Mouse (Mus musculus) stomach, embryonic 14.5 days (tissue): Measurements from ENCODE around the gene Olfr419. TPM values are rescaled to one million over a fixed set of nuclear protein-coding genes. Genes with fewer than 3 reads are reported as not detected.

Experiments
- ATAC-seq: fragments of 200-750 bp; cut with Nextera tagmentation; 2 replicates; pipeline ENCODE4 v1.8.0; 2017; ENCODE audit warnings: low read depth, moderate TSS enrichment; ENCODE audit not compliant: insufficient number of reproducible peaks, insufficient read depth, low FRiP score
- H3K27ac ChIP-seq: fragments of 300-500 bp; sonication (generic); 2 replicates; pipeline ENCODE4 v1.5.1; 2014; ENCODE audit warnings: mild to moderate bottlenecking, low read length, moderate library complexity, mixed read lengths
- H3K27me3 ChIP-seq: fragments of 300-500 bp; sonication (generic); 2 replicates; pipeline ENCODE4 v1.6.1; 2014; ENCODE audit warnings: low read length, control low read depth, mixed read lengths; ENCODE audit not compliant: control insufficient read depth, insufficient read depth
- H3K36me3 ChIP-seq: fragments of 300-500 bp; sonication (generic); 2 replicates; pipeline ENCODE4 v1.6.1; 2014; ENCODE audit warnings: mild to moderate bottlenecking, control low read depth, low read length, moderate library complexity, mixed read lengths; ENCODE audit not compliant: control insufficient read depth, insufficient read depth
- H3K4me1 ChIP-seq: fragments of 300-500 bp; sonication (generic); 2 replicates; pipeline ENCODE4 v1.6.1; 2014; ENCODE audit warnings: low read length, control low read depth, mixed read lengths; ENCODE audit not compliant: control insufficient read depth, insufficient read depth
- H3K4me2 ChIP-seq: fragments of 300-500 bp; sonication (generic); replicated peaks from 2 replicates; pipeline ENCODE4 v1.6.1; 2014; ENCODE audit warnings: low read depth, low read length, control low read depth
- H3K4me3 ChIP-seq: fragments of 300-500 bp; sonication (generic); 2 replicates; pipeline ENCODE4 v1.5.1; 2014; ENCODE audit warnings: low read depth, low read length, control low read depth
- H3K9ac ChIP-seq: fragments of 300-500 bp; sonication (generic); replicated peaks from 2 replicates; pipeline ENCODE4 v1.6.1; 2014; ENCODE audit warnings: low read depth, mild to moderate bottlenecking, control low read depth, low read length, moderate library complexity, mixed read lengths
- H3K9me3 ChIP-seq: fragments of 300-500 bp; sonication (generic); 2 replicates; pipeline ENCODE4 v1.6.1; 2016; ENCODE audit warnings: low read depth, low read length, control low read depth; ENCODE audit not compliant: control insufficient read depth
- WGBS: fragments of 180-500 bp; shearing (Covaris S2); extraction: QIAGEN DNeasy Blood & Tissue Kit; methylation state at CpG from one replicate; pipeline ENCODE4 v1.1.7; 2014; 5-methylcytosine and 5-hydroxymethylcytosine counted together
- polyA plus RNA-seq: library from polyadenylated mRNA; unstranded; fragments of >200 nt; fragmentation: Nextera tagmentation; extraction: Ambion mirVana; gene quantifications from 2 replicates; pipeline ENCODE4 v1.2.1, GENCODE M21; 2014

The Olfr419 gene
- not detected in 2 replicates for polyA plus RNA-seq

- no peak within 1 kb of the TSS for H3K4me2 ChIP-seq
- no peak within 1 kb of the TSS for H3K27ac ChIP-seq
- H3K36me3 ChIP-seq, result no peaks in the 10 kb centered on the region
- no peak within 1 kb of the TSS for H3K9ac ChIP-seq
- 77% methylated on average over 3 of the region's 3 CpGs for WGBS
- ATAC-seq, result no peak
- H3K9me3 ChIP-seq, result no peaks in the 10 kb centered on the region
- H3K4me3 ChIP-seq, result no peak within 1 kb of the TSS
- no peaks in the 10 kb centered on the region for H3K27me3 ChIP-seq
- H3K4me1 ChIP-seq, result no peaks in the 10 kb centered on the region
Observed at GRCm38 (mm10) chr1:174251961-174252360, at the start of gene Olfr419. TSS of gene Olfr419 (minus strand) at chr1:174252061.

GRCm38 (mm10) chr1:174270643-174271042 lies 18.8 kb upstream of the Olfr419 start:
- H3K27ac ChIP-seq, result no peak overlapping the region
- no peak overlapping the region for H3K4me2 ChIP-seq
- ATAC-seq, result no peak
- H3K4me3 ChIP-seq, result no peak overlapping the region
- no peaks in the 10 kb centered on the region for H3K4me1 ChIP-seq
- H3K9ac ChIP-seq, result no peak overlapping the region
- no peaks in the 10 kb centered on the region for H3K9me3 ChIP-seq
- H3K27me3 ChIP-seq, result no peaks in the 10 kb centered on the region
- 81% methylated on average over 3 of the region's 3 CpGs for WGBS
- no peaks in the 10 kb centered on the region for H3K36me3 ChIP-seq

DNA sequence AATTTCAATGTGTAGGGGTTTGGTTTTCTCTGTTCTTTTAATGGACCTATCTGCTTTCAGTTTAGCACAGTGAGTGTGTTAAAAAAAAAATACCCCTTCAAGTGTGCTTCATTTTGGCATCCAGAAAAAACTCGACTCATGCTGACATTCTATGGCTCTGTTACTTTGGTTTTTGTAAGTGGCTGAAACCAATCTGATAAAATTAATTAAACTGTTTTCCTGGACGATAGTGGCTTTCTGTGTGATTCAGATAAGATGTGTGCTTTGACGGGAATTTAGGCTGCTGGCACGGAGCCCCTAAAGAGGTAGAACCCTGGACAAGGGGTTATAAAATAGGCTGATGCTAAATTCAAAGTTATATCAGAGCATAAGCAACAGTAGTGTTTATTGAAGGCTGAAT lies 17.3 kb upstream of the Olfr419 start:
- Histone ChIP-seq H3K9me3 (no peaks in the 10 kb centered on the region), H3K27ac (no peak overlapping the region), H3K4me1 (no peaks in the 10 kb centered on the region), H3K36me3 (no peaks in the 10 kb centered on the region), H3K27me3 (no peaks in the 10 kb centered on the region), H3K4me3 (no peak overlapping the region), H3K4me2 (no peak overlapping the region), H3K9ac (no peak overlapping the region)
- 69% methylated on average over 4 of the region's 4 CpGs for WGBS
- ATAC-seq, result no peak

GRCm38 (mm10) chr1:174267816-174268215 lies 16.0 kb upstream of the Olfr419 start:
- Histone ChIP-seq H3K36me3 (no peaks in the 10 kb centered on the region), H3K4me3 (no peak overlapping the region), H3K9ac (no peak overlapping the region), H3K4me1 (no peaks in the 10 kb centered on the region), H3K4me2 (no peak overlapping the region), H3K9me3 (no peaks in the 10 kb centered on the region), H3K27ac (no peak overlapping the region), H3K27me3 (no peaks in the 10 kb centered on the region)
- no peak for ATAC-seq
- WGBS, result 85% methylated on average over 4 of the region's 4 CpGs

- no peak for ATAC-seq
- Histone ChIP-seq H3K9me3 (no peaks in the 10 kb centered on the region), H3K4me3 (no peak overlapping the region), H3K36me3 (no peaks in the 10 kb centered on the region), H3K9ac (no peak overlapping the region), H3K27ac (no peak overlapping the region), H3K27me3 (no peaks in the 10 kb centered on the region), H3K4me1 (no peaks in the 10 kb centered on the region), H3K4me2 (no peak overlapping the region)
- 87% methylated on average over 2 of the region's 2 CpGs for WGBS
Observed at GRCm38 (mm10) chr1:174250376-174250775, 1.5 kb downstream of the Olfr419 start.

DNA sequence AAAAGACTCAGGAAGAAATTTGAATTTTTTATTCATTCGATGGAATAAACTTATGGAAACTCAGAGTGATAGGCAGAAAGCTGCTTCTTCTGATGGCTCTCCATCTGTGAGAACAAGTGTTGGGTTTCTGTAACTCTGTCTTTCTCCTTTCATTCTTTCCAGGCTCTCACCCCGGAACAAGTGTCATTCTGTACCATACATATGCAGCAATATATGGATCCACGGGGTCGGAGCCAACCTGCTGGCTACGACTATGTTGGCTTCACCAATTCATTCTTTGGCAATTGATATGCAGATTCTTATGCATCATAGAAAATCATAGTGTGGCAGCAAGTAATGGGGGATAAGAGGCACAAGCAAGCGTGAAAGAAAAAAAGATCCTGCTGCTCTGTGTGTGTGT lies 4.7 kb downstream of the Olfr419 start:
- H3K4me1 ChIP-seq, result no peaks in the 10 kb centered on the region
- H3K27me3 ChIP-seq, result no peaks in the 10 kb centered on the region
- H3K36me3 ChIP-seq, result no peaks in the 10 kb centered on the region
- H3K4me3 ChIP-seq, result no peak overlapping the region
- H3K9ac ChIP-seq, result no peak overlapping the region
- WGBS, result 94% methylated on average over 6 of the region's 6 CpGs
- no peak for ATAC-seq
- H3K4me2 ChIP-seq, result no peak overlapping the region
- no peaks in the 10 kb centered on the region for H3K9me3 ChIP-seq
- H3K27ac ChIP-seq, result no peak overlapping the region

- 83% methylated on average over 1 of the region's 1 CpGs for WGBS
Observed at GRCm38 (mm10) chr1:174246080-174246479, 5.8 kb downstream of the Olfr419 start.

GRCm38 (mm10) chr1:174244621-174245020 lies 7.2 kb downstream of the Olfr419 start:
- H3K9ac ChIP-seq, result no peak overlapping the region
- WGBS, result 68% methylated on average over 2 of the region's 2 CpGs
- no peak overlapping the region for H3K4me3 ChIP-seq
- no peaks in the 10 kb centered on the region for H3K9me3 ChIP-seq
- no peaks in the 10 kb centered on the region for H3K27me3 ChIP-seq
- no peak overlapping the region for H3K4me2 ChIP-seq
- ATAC-seq, result no peak
- no peaks in the 10 kb centered on the region for H3K36me3 ChIP-seq
- H3K27ac ChIP-seq, result no peak overlapping the region
- H3K4me1 ChIP-seq, result no peaks in the 10 kb centered on the region

More at GRCm38 (mm10) chr1:174246080-174246479, 5.8 kb downstream of the Olfr419 start:
- no peaks in the 10 kb centered on the region for H3K36me3 ChIP-seq
- H3K27me3 ChIP-seq, result no peaks in the 10 kb centered on the region
- no peak overlapping the region for H3K4me2 ChIP-seq
- H3K4me1 ChIP-seq, result no peaks in the 10 kb centered on the region
- ATAC-seq, result no peak
- H3K4me3 ChIP-seq, result no peak overlapping the region
- no peak overlapping the region for H3K9ac ChIP-seq
- no peak overlapping the region for H3K27ac ChIP-seq
- no peaks in the 10 kb centered on the region for H3K9me3 ChIP-seq

DNA sequence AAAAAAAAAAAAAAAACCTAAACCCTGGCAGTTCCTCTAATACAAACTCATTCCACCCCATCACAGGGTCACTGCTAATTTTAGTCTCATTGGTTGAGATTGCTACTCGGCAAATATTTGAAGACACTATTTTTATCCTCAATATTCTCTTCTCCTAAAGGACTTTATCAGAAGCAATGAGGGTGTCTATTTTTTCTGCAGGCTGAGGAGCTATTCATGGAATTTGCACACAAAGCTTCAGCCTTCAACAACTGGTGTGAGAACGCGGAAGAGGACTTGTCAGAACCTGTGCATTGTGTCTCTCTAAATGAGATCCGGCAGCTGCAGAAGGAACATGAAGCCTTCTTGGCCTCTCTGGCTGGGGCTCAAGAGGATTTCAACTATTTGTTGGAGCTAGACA lies 11.9 kb downstream of the Olfr419 start:
- WGBS, result 77% methylated on average over 4 of the region's 4 CpGs
- ATAC-seq, result no peak

More for the DNA sequence above, 11.9 kb downstream of the Olfr419 start:
- H3K4me1 ChIP-seq, result no peaks in the 10 kb centered on the region
- no peak overlapping the region for H3K9ac ChIP-seq
- no peak overlapping the region for H3K27ac ChIP-seq
- H3K27me3 ChIP-seq, result no peaks in the 10 kb centered on the region
- no peaks in the 10 kb centered on the region for H3K36me3 ChIP-seq
- no peak overlapping the region for H3K4me2 ChIP-seq
- H3K9me3 ChIP-seq, result no peaks in the 10 kb centered on the region
- H3K4me3 ChIP-seq, result no peak overlapping the region
